Mouse (Mus musculus) kidney, embryonic 16.5 days (tissue): ENCODE data around the gene Lpar1. TPM values are rescaled to one million over a fixed set of nuclear protein-coding genes. Genes with fewer than 3 reads are reported as not detected.

Experiments
- ATAC-seq: fragments of 200-750 bp; cut with Nextera tagmentation; 2 replicates; pipeline ENCODE4 v1.8.0; 2017; ENCODE audit warnings: moderate TSS enrichment; ENCODE audit not compliant: low FRiP score, low TSS enrichment
- H3K27ac ChIP-seq: fragments of 300-500 bp; sonication (generic); 2 replicates; pipeline ENCODE4 v1.5.1; 2014; ENCODE audit warnings: low read length
- H3K27me3 ChIP-seq: fragments of 300-500 bp; sonication (generic); 2 replicates; pipeline ENCODE4 v1.6.1; 2014; ENCODE audit warnings: low read length, control low read depth, mixed read lengths; ENCODE audit not compliant: insufficient read depth
- H3K36me3 ChIP-seq: fragments of 300-500 bp; sonication (generic); 2 replicates; pipeline ENCODE4 v1.6.1; 2014; ENCODE audit warnings: low read length, control low read depth, mixed read lengths; ENCODE audit not compliant: insufficient read depth
- H3K4me1 ChIP-seq: fragments of 300-500 bp; sonication (generic); 2 replicates; pipeline ENCODE4 v1.6.1; 2014; ENCODE audit warnings: low read length, control low read depth, mixed read lengths; ENCODE audit not compliant: insufficient read depth
- H3K4me2 ChIP-seq: fragments of 300-500 bp; sonication (generic); replicated peaks from 2 replicates; pipeline ENCODE4 v1.6.1; 2014; ENCODE audit warnings: low read depth, low read length
- H3K4me3 ChIP-seq: fragments of 300-500 bp; sonication (generic); 2 replicates; pipeline ENCODE4 v1.5.1; 2014; ENCODE audit warnings: mild to moderate bottlenecking, low read length
- H3K9ac ChIP-seq: fragments of 300-500 bp; sonication (generic); replicated peaks from 2 replicates; pipeline ENCODE4 v1.6.1; 2014; ENCODE audit warnings: low read length
- H3K9me3 ChIP-seq: fragments of 300-500 bp; sonication (generic); 2 replicates; pipeline ENCODE4 v1.6.1; 2016; ENCODE audit warnings: low read length, control low read depth
- WGBS: fragments of 180-500 bp; shearing (Covaris S2); extraction: QIAGEN DNeasy Blood & Tissue Kit; methylation state at CpG from one replicate; pipeline ENCODE4 v1.1.7; 2014; 5-methylcytosine and 5-hydroxymethylcytosine counted together
- microRNA-seq: library from miRNA; unstranded; fragments of <30 nt; microRNA quantifications from one replicate; pipeline ENCODE4, GENCODE M21; 2016
- polyA plus RNA-seq: library from polyadenylated mRNA; unstranded; fragments of >200 nt; fragmentation: Nextera tagmentation; extraction: Ambion mirVana; gene quantifications from 2 replicates; pipeline ENCODE4 v1.2.1, GENCODE M21; 2015

Gene Lpar1
- polyA plus RNA-seq, 1 experiment from 2014 or later, result 36.2 TPM

DNA sequence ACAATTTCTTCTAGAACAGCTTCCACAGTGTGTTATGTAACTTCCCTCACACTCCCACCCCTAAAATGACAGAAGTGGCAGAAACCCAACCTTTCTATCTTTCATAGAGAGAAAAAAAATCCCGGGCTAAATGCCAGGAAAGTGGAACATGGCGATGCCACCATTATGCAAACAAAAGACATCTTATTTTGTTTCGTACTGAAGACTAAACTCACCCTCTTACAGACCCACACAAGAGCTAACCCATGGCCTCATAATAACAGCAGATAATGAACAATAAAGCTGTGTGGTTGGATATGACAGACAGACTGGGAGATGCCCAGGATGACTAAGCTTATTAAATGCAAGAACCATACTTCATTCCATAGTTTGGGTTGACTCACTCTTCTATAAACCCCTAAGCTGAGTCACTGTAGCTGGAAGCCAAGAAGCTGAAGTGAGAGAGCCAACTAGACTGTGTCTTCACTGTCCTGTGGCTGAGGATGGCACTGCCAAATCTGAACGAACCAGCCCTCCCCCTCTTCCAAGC lies 151.7 kb downstream of the Lpar1 start:
- Histone ChIP-seq H3K27me3 (no peaks in the 10 kb centered on the region), H3K4me3 (no peak overlapping the region), H3K36me3 (no peaks in the 10 kb centered on the region), H3K4me1 (no peaks in the 10 kb centered on the region), H3K9ac (no peak overlapping the region), H3K27ac (no peak overlapping the region), H3K4me2 (no peak overlapping the region), H3K9me3 (no peaks in the 10 kb centered on the region)
- 79% methylated on average over 4 of the region's 4 CpGs for WGBS
- ATAC-seq, result no peak

DNA sequence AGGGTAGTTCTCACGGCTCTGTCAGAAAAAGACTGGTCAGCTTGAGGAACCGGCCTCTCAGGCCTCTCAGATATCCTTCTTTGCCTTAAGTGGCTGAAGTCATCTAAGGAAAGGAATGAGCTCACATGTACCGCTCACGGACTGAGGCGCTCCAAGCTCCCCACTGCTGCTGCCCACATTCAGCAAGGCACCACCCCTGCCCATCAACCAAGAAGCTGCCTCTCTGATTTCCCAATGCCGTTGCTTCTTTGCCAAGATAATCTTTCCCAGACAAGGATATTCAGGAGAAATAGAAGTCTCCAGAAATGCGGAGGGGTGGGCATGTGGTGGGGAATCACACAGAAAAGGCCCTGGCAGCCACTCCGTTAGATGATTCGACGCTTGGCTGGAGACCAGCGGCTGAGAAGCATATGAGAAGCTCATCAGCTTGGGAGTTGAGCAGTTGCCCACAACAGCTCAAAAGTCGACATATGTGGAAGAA lies 152.8 kb downstream of the Lpar1 start:
- no peak overlapping the region for H3K27ac ChIP-seq
- H3K4me3 ChIP-seq, result no peak overlapping the region
- H3K4me2 ChIP-seq, result no peak overlapping the region
- H3K4me1 ChIP-seq, result no peaks in the 10 kb centered on the region
- no peaks in the 10 kb centered on the region for H3K27me3 ChIP-seq
- no peaks in the 10 kb centered on the region for H3K36me3 ChIP-seq
- 87% methylated on average over 12 of the region's 12 CpGs for WGBS
- no peak for ATAC-seq
- no peak overlapping the region for H3K9ac ChIP-seq
- H3K9me3 ChIP-seq, result no peaks in the 10 kb centered on the region

Small RNAs within 50 kb of the gene (microRNA-seq; reads per million reads assigned to microRNA genes)
- gene Mir3095, result 1.4 reads per million

Other genes starting within 250 kb of the Lpar1 start
- not detected in 2 replicates for gene Olfr267, start 233.8 kb upstream of the Lpar1 start, polyA plus RNA-seq